Mouse (Mus musculus) erythroblast, embryonic 14.5 days (primary cell): ENCODE data around the gene Cdkn2c.

Experiments used
- GATA1 ChIP-seq: IDR thresholded peaks from 2 replicates; pipeline ENCODE4 v1.6.1; 2012; ENCODE audit warnings: low read length, inconsistent platforms, mixed read lengths
- TAL1 ChIP-seq: IDR thresholded peaks from 3 replicates; pipeline ENCODE4 v1.6.1; 2012; ENCODE audit warnings: low read length, inconsistent platforms, mixed read lengths

DNA sequence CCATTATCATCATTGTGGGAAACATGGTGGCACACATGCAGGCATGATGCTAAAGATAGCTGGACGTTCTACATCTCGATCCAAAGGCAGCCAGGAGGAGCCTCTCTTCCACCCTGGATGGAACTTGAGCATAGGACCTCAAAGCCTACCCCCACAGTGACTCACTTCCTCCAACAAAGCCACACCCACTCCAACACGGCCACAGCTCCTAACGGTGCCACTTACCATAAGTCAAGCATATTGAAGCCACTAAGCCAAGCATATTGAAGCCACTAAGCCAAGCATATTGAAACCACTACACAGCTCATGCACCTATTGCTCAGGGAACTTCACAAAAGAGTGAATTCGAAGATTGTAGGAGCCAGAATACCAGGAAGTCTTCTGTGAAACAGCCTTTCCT, 17.7 kb downstream of the Cdkn2c start:
- TF ChIP-seq TAL1 (no peak), GATA1 (no peak)
